Mouse (Mus musculus) midbrain, embryonic 13.5 days (tissue): ENCODE measurements around the gene Hist1h2bb. TPM values are rescaled to one million over a fixed set of nuclear protein-coding genes. Genes with fewer than 3 reads are reported as not detected.
"Not testable (repeated sequence)": the region's sequence is repeated elsewhere in the genome, so short reads cannot be mapped to it uniquely, and the experiment has no call there.

ENCODE experiments used
- ATAC-seq: fragments of 200-750 bp; cut with Nextera tagmentation; 2 replicates; pipeline ENCODE4 v1.8.0; 2017; ENCODE audit warnings: mild to moderate bottlenecking, moderate TSS enrichment, moderate library complexity
- H3K27ac ChIP-seq: fragments of 300-500 bp; sonication (generic); 2 replicates; pipeline ENCODE4 v1.5.1; 2015; ENCODE audit warnings: inconsistent platforms, mild to moderate bottlenecking, moderate library complexity
- H3K27me3 ChIP-seq: fragments of 300-500 bp; sonication (generic); 2 replicates; pipeline ENCODE4 v1.6.1; 2015; ENCODE audit warnings: mild to moderate bottlenecking, inconsistent platforms
- H3K36me3 ChIP-seq: fragments of 300-500 bp; sonication (generic); 2 replicates; pipeline ENCODE4 v1.6.1; 2015; ENCODE audit warnings: mild to moderate bottlenecking, inconsistent platforms
- H3K4me1 ChIP-seq: fragments of 300-500 bp; sonication (generic); replicated peaks from 2 replicates; pipeline ENCODE4 v1.6.1; 2015; ENCODE audit warnings: inconsistent platforms
- H3K4me2 ChIP-seq: fragments of 300-500 bp; sonication (generic); replicated peaks from 2 replicates; pipeline ENCODE4 v1.6.1; 2015; ENCODE audit warnings: moderate library complexity, mild to moderate bottlenecking, inconsistent platforms
- H3K4me3 ChIP-seq: fragments of 300-500 bp; sonication (generic); replicated peaks from 2 replicates; pipeline ENCODE4 v1.5.1; 2015; ENCODE audit warnings: mild to moderate bottlenecking, inconsistent platforms
- H3K9ac ChIP-seq: fragments of 300-500 bp; sonication (generic); replicated peaks from 2 replicates; pipeline ENCODE4 v1.6.1; 2015; ENCODE audit warnings: mild to moderate bottlenecking, inconsistent platforms
- H3K9me3 ChIP-seq: fragments of 300-500 bp; sonication (generic); 2 replicates; pipeline ENCODE4 v1.6.1; 2016; ENCODE audit warnings: mild to moderate bottlenecking, inconsistent platforms
- WGBS: fragments of 180-500 bp; shearing (Covaris S2); methylation state at CpG from one replicate; pipeline ENCODE4 v1.1.7; 2015; 5-methylcytosine and 5-hydroxymethylcytosine counted together
- polyA plus RNA-seq: library from polyadenylated mRNA; unstranded; fragments of >200 nt; fragmentation: Nextera tagmentation; extraction: Ambion mirVana; gene quantifications from 2 replicates; pipeline ENCODE4 v1.2.1, GENCODE M21; 2015

Gene Hist1h2bb
- polyA plus RNA-seq, 1 experiment from 2014 or later: 2.8 TPM

- Histone ChIP-seq H3K9me3 (no peaks in the 10 kb centered on the region), H3K9ac (peak overlapping the region; percentile 39; the same call in 1 of the 2 replicates), H3K4me1 (peaks cover 34% of the 10 kb centered on the region), H3K36me3 (no peaks in the 10 kb centered on the region), H3K27me3 (no peaks in the 10 kb centered on the region), H3K27ac (peak overlapping the region; percentile 19; the same call in 1 of the 2 replicates), H3K4me3 (peak overlapping the region; percentile 39), H3K4me2 (peak overlapping the region; percentile 66)
- WGBS: 2% methylated on average over 15 of the region's 36 CpGs
- no peak for ATAC-seq
These were observed 1.8 kb upstream of the Hist1h2bb start for GRCm38 (mm10) chr13:23744421-23745380.

GRCm38 (mm10) chr13:23745381-23746161 lies 963 bp upstream of the Hist1h2bb start, which contains the start of gene Hist1h3c:
Gene Hist1h3c, minus strand, starts transcription at chr13:23745602.
- WGBS: under 1% methylated on average over 25 of the region's 28 CpGs
- Histone ChIP-seq H3K9me3 (no peaks in the 10 kb centered on the region), H3K4me2 (peak within 1 kb of the TSS; percentile 66)

GRCm38 (mm10) chr13:23747081-23747891 lies 752 bp downstream of the Hist1h2bb start:
- Histone ChIP-seq H3K4me1 (peaks cover 29% of the 10 kb centered on the region), H3K27ac (peak overlapping the region; percentile 94), H3K4me3 (peak overlapping the region; percentile 39), H3K36me3 (no peaks in the 10 kb centered on the region), H3K9me3 (no peaks in the 10 kb centered on the region), H3K27me3 (no peaks in the 10 kb centered on the region), H3K4me2 (peak overlapping the region; percentile 66), H3K9ac (peak overlapping the region; percentile 21)
- 2% methylated on average over 13 of the region's 13 CpGs for WGBS
- ATAC-seq: no peak; the same call in 1 of the 2 replicates

More at GRCm38 (mm10) chr13:23745381-23746161, 963 bp upstream of the Hist1h2bb start, which contains the start of gene Hist1h3c:
- Histone ChIP-seq H3K27me3 (no peaks in the 10 kb centered on the region), H3K4me1 (peaks cover 25% of the 10 kb centered on the region), H3K9ac (peak within 1 kb of the TSS; percentile 50), H3K36me3 (no peaks in the 10 kb centered on the region), H3K4me3 (peak within 1 kb of the TSS; percentile 39), H3K27ac (peak within 1 kb of the TSS; percentile 94)
- ATAC-seq: peak; percentile 58

GRCm38 (mm10) chr13:23747892-23748288 lies 1.4 kb downstream of the Hist1h2bb start:
- no peak overlapping the region for H3K4me3 ChIP-seq
- H3K4me1 ChIP-seq: peaks cover 33% of the 10 kb centered on the region
- WGBS: 3% methylated on average over 4 of the region's 4 CpGs
- no peaks in the 10 kb centered on the region for H3K36me3 ChIP-seq
- H3K9ac ChIP-seq: no peak overlapping the region; the same call in 1 of the 2 replicates
- H3K4me2 ChIP-seq: peak overlapping the region; percentile 66; the same call in 1 of the 2 replicates
- peak overlapping the region; percentile 77 for H3K27ac ChIP-seq
- H3K27me3 ChIP-seq: no peaks in the 10 kb centered on the region
- no peak for ATAC-seq
- H3K9me3 ChIP-seq: no peaks in the 10 kb centered on the region

- 91% methylated on average over 5 of the region's 5 CpGs for WGBS
- H3K4me2 ChIP-seq: no peak overlapping the region
- no peaks in the 10 kb centered on the region for H3K36me3 ChIP-seq
These were observed 3.1 kb downstream of the Hist1h2bb start for GRCm38 (mm10) chr13:23749563-23750121.

GRCm38 (mm10) chr13:23750839-23751477 lies 4.4 kb downstream of the Hist1h2bb start, which contains the start of gene Hist1h2ab:
Gene Hist1h2ab, plus strand, starts transcription at chr13:23751126.
- Histone ChIP-seq H3K9ac (peak within 1 kb of the TSS; percentile 61), H3K4me2 (peak within 1 kb of the TSS; percentile 68), H3K4me1 (peaks cover 25% of the 10 kb centered on the region), H3K27ac (peak within 1 kb of the TSS; percentile 93), H3K4me3 (peak within 1 kb of the TSS; percentile 43)
- not testable (repeated sequence) for H3K36me3 ChIP-seq, H3K9me3 ChIP-seq, H3K27me3 ChIP-seq
- WGBS: 1% methylated on average over 28 of the region's 47 CpGs
- ATAC-seq: peak; percentile 57

More at GRCm38 (mm10) chr13:23749563-23750121, 3.1 kb downstream of the Hist1h2bb start:
- no peak overlapping the region for H3K9ac ChIP-seq
- no peaks in the 10 kb centered on the region for H3K27me3 ChIP-seq
- no peaks in the 10 kb centered on the region for H3K9me3 ChIP-seq
- H3K4me3 ChIP-seq: no peak overlapping the region
- no peak for ATAC-seq
- no peak overlapping the region for H3K27ac ChIP-seq
- H3K4me1 ChIP-seq: peaks cover 31% of the 10 kb centered on the region

GRCm38 (mm10) chr13:23751478-23751956 lies 5.0 kb downstream of the Hist1h2bb start:
- Histone ChIP-seq H3K4me1 (peaks cover 25% of the 10 kb centered on the region), H3K36me3 (no peaks in the 10 kb centered on the region), H3K4me3 (peak overlapping the region; percentile 43), H3K9ac (peak overlapping the region; percentile 61), H3K27me3 (no peaks in the 10 kb centered on the region), H3K4me2 (peak overlapping the region; percentile 68), H3K9me3 (no peaks in the 10 kb centered on the region), H3K27ac (peak overlapping the region; percentile 93)
- ATAC-seq: peak; percentile 17
- under 1% methylated on average over 11 of the region's 11 CpGs for WGBS

- not testable (repeated sequence) for H3K9me3 ChIP-seq
- H3K4me2 ChIP-seq: peak within 1 kb of the TSS; percentile 68
These were observed 5.7 kb downstream of the Hist1h2bb start, which contains the start of gene Hist1h3b for GRCm38 (mm10) chr13:23752067-23752741. Gene Hist1h3b, plus strand, starts transcription at chr13:23752267.

GRCm38 (mm10) chr13:23752742-23753172 lies 6.2 kb downstream of the Hist1h2bb start:
- Histone ChIP-seq H3K4me3 (peak overlapping the region; percentile 28), H3K9ac (no peak overlapping the region), H3K4me2 (peak overlapping the region; percentile 56), H3K27me3 (no peaks in the 10 kb centered on the region), H3K36me3 (no peaks in the 10 kb centered on the region), H3K27ac (0 out of 2 replicates have a peak overlapping the region, but pooled peaks have one; percentile 15), H3K9me3 (no peaks in the 10 kb centered on the region), H3K4me1 (peaks cover 23% of the 10 kb centered on the region)
- ATAC-seq: no peak
- 2% methylated on average over 6 of the region's 6 CpGs for WGBS

More at GRCm38 (mm10) chr13:23752067-23752741, 5.7 kb downstream of the Hist1h2bb start, which contains the start of gene Hist1h3b:
- H3K9ac ChIP-seq: peak within 1 kb of the TSS; percentile 61
- peak; percentile 85 for ATAC-seq
- H3K4me1 ChIP-seq: peaks cover 23% of the 10 kb centered on the region
- H3K36me3 ChIP-seq, H3K27me3 ChIP-seq: not testable (repeated sequence)
- 0% methylated on average over 17 of the region's 47 CpGs for WGBS
- peak within 1 kb of the TSS; percentile 43 for H3K4me3 ChIP-seq
- peak within 1 kb of the TSS; percentile 93 for H3K27ac ChIP-seq
